Mouse (Mus musculus) kidney, adult 2 months (tissue): ENCODE measurements around the gene Glo1.

Experiments used
- CTCF ChIP-seq: fragments of 200-500 bp; conservative IDR thresholded peaks from 2 replicates; pipeline ENCODE4 v1.5.1; 2011; ENCODE audit warnings: low read depth, mild to moderate bottlenecking, control low read depth, low read length, moderate library complexity, mixed read lengths; ENCODE audit not compliant: insufficient read depth, insufficient read length
- POLR2A ChIP-seq: fragments of 200-500 bp; IDR thresholded peaks from one replicate; pipeline ENCODE4 v1.6.1; 2011; ENCODE audit warnings: low read depth, low read length, control low read depth

DNA sequence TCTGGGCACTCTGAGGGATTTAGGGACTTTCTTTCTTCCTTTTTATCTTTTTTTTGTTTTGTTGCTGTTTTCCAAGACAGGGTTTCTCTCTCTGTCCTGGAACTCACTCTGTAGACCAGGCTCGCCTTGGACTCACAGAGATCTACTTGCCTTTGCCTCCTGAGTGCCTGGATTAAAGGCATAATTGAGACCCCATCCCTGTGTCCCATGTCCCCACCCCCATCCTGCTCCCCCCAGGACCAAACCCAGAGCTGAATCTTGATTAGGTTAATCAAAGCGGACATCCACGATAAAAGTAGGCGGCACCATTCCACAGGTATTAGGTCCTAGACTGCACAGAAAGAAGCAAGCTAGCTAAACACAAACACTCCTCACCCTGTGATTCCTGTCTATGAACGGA lies 21.7 kb downstream of the Glo1 start:
- TF ChIP-seq CTCF (no peak), POLR2A (no peak)
